9 mouse cellular contexts compared by ENCODE assay signal in the genomic region with DNA sequence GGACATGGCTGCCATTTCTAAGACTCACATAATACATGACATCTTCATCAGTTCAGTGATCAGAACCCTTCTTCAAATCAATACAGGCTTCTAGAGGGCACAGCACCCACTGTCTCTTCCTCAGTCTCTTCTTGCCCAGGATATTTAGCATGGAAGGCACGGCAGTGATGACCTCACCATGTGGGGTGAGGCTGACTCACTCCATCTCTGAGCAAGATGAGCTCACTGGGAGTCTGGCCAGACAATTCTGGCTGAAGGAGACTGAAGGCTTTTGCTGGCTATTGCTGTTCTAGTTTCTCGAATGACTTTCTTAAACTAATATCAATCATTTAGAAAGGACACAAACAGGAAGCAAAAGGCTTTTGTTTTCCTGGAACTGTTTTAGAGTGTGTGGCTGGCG.
DNase-seq lines count a peak whose midpoint lies in the region; ATAC-seq and TF ChIP-seq lines count a peak whose summit lies in the region.
"Had no signal": no experiment of that assay in that cellular context is flagged by ENCODE, and none has a peak within 500 bp of the region (broad histone marks: within the 10 kb centered on the region; RNA-seq: fewer than 3 reads in every experiment).

No protein-coding gene starts in this region.

- no peaks in the 10 kb centered on the region for H3K36me3 ChIP-seq in heart, embryonic 11.5 days (ENCODE audit: control insufficient read depth, insufficient read depth, low read length)
- no peaks in the 10 kb centered on the region for H3K36me3 ChIP-seq in thymus, adult 2 months (ENCODE audit: control insufficient read depth, insufficient read depth, low read length)

- no peak overlapping the region for H3K4me3 ChIP-seq in heart, embryonic 11.5 days (ENCODE audit: low read depth, low read length)
- H3K4me3 ChIP-seq in thymus, adult 2 months (ENCODE audit: control insufficient read depth, insufficient read depth, low read length), result no peak overlapping the region

- H3K27ac ChIP-seq in heart, embryonic 11.5 days (ENCODE audit: low read depth, low read length), result no peak overlapping the region
- no peak overlapping the region for H3K27ac ChIP-seq in thymus, adult 2 months (ENCODE audit: control insufficient read depth, insufficient read depth, low read length)
- H3K27ac ChIP-seq: liver, embryonic 14.5 days had no signal

- no peaks in the 10 kb centered on the region for H3K27me3 ChIP-seq in heart, embryonic 11.5 days (ENCODE audit: control insufficient read depth, insufficient read depth, low read length)
- no peaks in the 10 kb centered on the region for H3K27me3 ChIP-seq in thymus, adult 2 months (ENCODE audit: control insufficient read depth, insufficient read depth, low read length)

- intact Hi-C loops in heart, postnatal 14 days (cut with DNase I), result no loop called here

- peak; percentile 19 to 57 for DNase-seq in heart, postnatal 14 days
- peak; percentile 85 for DNase-seq in NIH3T3 (ENCODE audit: low read depth)
- DNase-seq in cerebellum, adult 8-10 months, result peak; percentile 59
- DNase-seq in layer of hippocampus, adult 9-11 months, result peak; percentile 63
- DNase-seq in thymus, postnatal 25 days, result no peak
- DNase-seq in thymus, adult 2 months, result no peak
- DNase-seq in c-Kit-positive CD71-positive TER-119-positive erythroid progenitor cells, embryonic 14.5 days (ENCODE audit: low spot score), result no peak

- TF ChIP-seq CTCF in thymus, adult 2 months (IDR thresholded peaks at IDR 0.05; ENCODE audit: borderline replicate concordance, control insufficient read depth, extremely low read depth, insufficient read depth, low read length, poor library complexity), result no peak

- no peak for ATAC-seq in heart, embryonic 11.5 days (replicated peaks; ENCODE audit: insufficient number of reproducible peaks, low FRiP score, low TSS enrichment)

- H3K9ac ChIP-seq in heart, embryonic 11.5 days (ENCODE audit: low read depth, low read length), result no peak overlapping the region
- H3K9ac ChIP-seq: liver, embryonic 14.5 days had no signal

- no peaks in the 10 kb centered on the region for H3K9me3 ChIP-seq in heart, embryonic 11.5 days (replicated peaks; ENCODE audit: control insufficient read depth, low read length)

- H3K4me1 ChIP-seq in heart, embryonic 11.5 days (ENCODE audit: control insufficient read depth, insufficient read depth, low read length), result no peaks in the 10 kb centered on the region
- H3K4me1 ChIP-seq in thymus, adult 2 months (replicated peaks; ENCODE audit: control insufficient read depth, insufficient read depth, low read length), result no peaks in the 10 kb centered on the region

- no peak overlapping the region for H3K4me2 ChIP-seq in heart, embryonic 11.5 days

- 56% methylated on average over 3 of the region's 3 CpGs for WGBS in heart, embryonic 11.5 days (ENCODE audit: insufficient replicate concordance)
- WGBS in thymus, adult 2 months, result 25% methylated on average over 3 of the region's 3 CpGs

- no peak for TF ChIP-seq POLR2A in thymus, adult 2 months (IDR thresholded peaks at IDR 0.05; ENCODE audit: control insufficient read depth, extremely low read depth, insufficient read depth, low read length, poor library complexity)

Comparison
In these comparisons a context has a peak if more than half of its experiments do, and no peak if none do; other contexts are left out.
1. DNase-seq: peak in heart, postnatal 14 days (2 of 2), NIH3T3 (single experiment), cerebellum, adult 8-10 months (single experiment) and layer of hippocampus, adult 9-11 months (single experiment); none in thymus, postnatal 25 days (single experiment), thymus, adult 2 months (single experiment) and c-Kit-positive CD71-positive TER-119-positive erythroid progenitor cells, embryonic 14.5 days (single experiment).